Mouse (Mus musculus) liver, postnatal 0 days (tissue): ENCODE measurements at regions not wholly inside any gene's neighbourhood (a gene's known extent, or its start where the extent isn't known, plus 50 kb on each side); places are given as distances from the start of the nearest gene placed in this dataset.
"Not testable (repeated sequence)": the region's sequence is repeated elsewhere in the genome, so short reads cannot be mapped to it uniquely, and the experiment has no call there.

ENCODE experiments used
- CTCF ChIP-seq: sonication (generic); IDR thresholded peaks from 2 replicates; pipeline ENCODE4 v1.5.1; 2016; ENCODE audit warnings: antibody characterized with exemption, low read depth
- EP300 ChIP-seq: IDR thresholded peaks from 2 replicates; pipeline ENCODE4 v1.6.1; 2016; ENCODE audit warnings: antibody characterized with exemption, low read depth, mild to moderate bottlenecking

GRCm38 (mm10) chr6:67690997-67691396 is 155.4 kb upstream of the Tacstd2 start:
- TF ChIP-seq CTCF, EP300: not testable (repeated sequence)
